In genomic region chr13:47358986-47359385, GRCm38 (mm10) we compare ENCODE assay signal across 15 mouse cellular contexts.
"Had no signal": no experiment of that assay in that cellular context is flagged by ENCODE, and none has a peak within 500 bp of the region (broad histone marks: within the 10 kb centered on the region; RNA-seq: fewer than 3 reads in every experiment).

No protein-coding gene starts in this region.

- H3K4me2 ChIP-seq: neural tube, embryonic 15.5 days; stomach, embryonic 15.5 days had no signal

- H3K36me3 ChIP-seq: neural tube, embryonic 15.5 days; stomach, embryonic 15.5 days had no signal

- H3K4me1 ChIP-seq: stomach, embryonic 15.5 days had no signal

- H3K27me3 ChIP-seq: neural tube, embryonic 15.5 days; stomach, embryonic 15.5 days had no signal

- H3K4me3 ChIP-seq: neural tube, embryonic 15.5 days; stomach, embryonic 15.5 days had no signal

- DNase-seq: retina, postnatal 1 day; right cerebral cortex, adult 18-20 months; right cerebral cortex, postnatal 14 days; right cerebral cortex, postnatal 25 days; right cerebral cortex, postnatal 4 days; spleen, adult 18-20 months; thymus, adult 18-20 months; thymus, adult 2 months; thymus, postnatal 14 days; thymus, postnatal 25 days; thymus, postnatal 36 days; thymus, postnatal 4 days had no signal

- H3K9ac ChIP-seq: neural tube, embryonic 15.5 days; stomach, embryonic 15.5 days had no signal

- H3K9me3 ChIP-seq: neural tube, embryonic 15.5 days; stomach, embryonic 15.5 days had no signal

- H3K27ac ChIP-seq: neural tube, embryonic 15.5 days; stomach, embryonic 15.5 days; stomach, postnatal 0 days had no signal
